Mouse (Mus musculus) splenic B cell, adult 2 months (primary cell): ENCODE data around the gene Sec22a.

Experiments
- DNase-seq: peaks from one replicate; pipeline ENCODE4 v3.0.0-alpha.2; 2011; ENCODE audit warnings: low read depth, low spot score
- H3K27me3 ChIP-seq: 2 replicates; pipeline ENCODE4 v1.6.1; 2012; ENCODE audit warnings: mild to moderate bottlenecking, low read length, moderate library complexity, mixed read lengths; ENCODE audit not compliant: control insufficient read depth, poor library complexity, insufficient read depth, severe bottlenecking
- H3K36me3 ChIP-seq: 2 replicates; pipeline ENCODE4 v1.6.1; 2012; ENCODE audit warnings: mild to moderate bottlenecking, low read length, moderate library complexity, mixed read lengths; ENCODE audit not compliant: control insufficient read depth, poor library complexity, insufficient read depth, severe bottlenecking

Sec22a gene

DNA sequence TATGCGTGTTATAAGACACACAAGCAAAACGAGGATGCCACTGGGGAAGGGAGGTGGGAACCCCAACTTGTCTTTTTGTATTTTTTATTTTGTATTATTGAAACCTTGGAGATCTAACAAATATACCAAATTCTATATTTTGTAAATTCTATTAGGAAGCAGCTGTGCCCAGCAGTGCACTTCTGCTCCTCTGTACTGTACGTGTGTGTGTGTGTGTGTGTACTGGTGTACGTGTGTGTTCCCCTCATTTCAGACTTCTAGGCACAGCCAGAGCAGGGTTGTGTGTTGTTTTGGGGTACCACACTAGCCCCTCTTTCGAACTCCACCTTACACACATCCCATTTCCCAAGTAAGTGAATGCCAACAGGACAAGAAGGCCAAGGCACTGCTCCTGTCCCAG lies 59.3 kb downstream of the Sec22a start:
- Histone ChIP-seq H3K36me3 (no peaks in the 10 kb centered on the region), H3K27me3 (no peaks in the 10 kb centered on the region)
- DNase-seq: no peak

DNA sequence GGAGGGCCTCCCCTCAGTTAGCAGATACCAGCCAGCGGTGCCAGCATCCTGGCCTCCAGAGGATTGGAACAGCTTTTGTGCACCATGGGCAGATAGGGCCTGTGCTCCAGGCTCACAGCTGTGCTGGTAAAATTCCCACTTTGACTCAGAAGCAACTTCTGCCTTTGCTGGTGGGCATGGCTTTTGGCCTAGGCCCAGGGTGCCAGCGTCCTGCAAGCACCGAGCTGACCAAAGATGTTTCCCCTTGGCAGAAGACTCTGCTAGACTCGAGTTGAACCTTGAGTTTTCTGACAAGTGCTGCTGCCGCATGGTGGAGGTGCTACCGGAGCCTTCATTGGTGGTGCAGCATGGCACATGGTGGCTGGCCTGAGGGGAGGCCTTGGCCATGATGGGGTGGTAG lies 60.0 kb downstream of the Sec22a start:
- Histone ChIP-seq H3K27me3 (no peaks in the 10 kb centered on the region), H3K36me3 (no peaks in the 10 kb centered on the region)
- no peak for DNase-seq

DNA sequence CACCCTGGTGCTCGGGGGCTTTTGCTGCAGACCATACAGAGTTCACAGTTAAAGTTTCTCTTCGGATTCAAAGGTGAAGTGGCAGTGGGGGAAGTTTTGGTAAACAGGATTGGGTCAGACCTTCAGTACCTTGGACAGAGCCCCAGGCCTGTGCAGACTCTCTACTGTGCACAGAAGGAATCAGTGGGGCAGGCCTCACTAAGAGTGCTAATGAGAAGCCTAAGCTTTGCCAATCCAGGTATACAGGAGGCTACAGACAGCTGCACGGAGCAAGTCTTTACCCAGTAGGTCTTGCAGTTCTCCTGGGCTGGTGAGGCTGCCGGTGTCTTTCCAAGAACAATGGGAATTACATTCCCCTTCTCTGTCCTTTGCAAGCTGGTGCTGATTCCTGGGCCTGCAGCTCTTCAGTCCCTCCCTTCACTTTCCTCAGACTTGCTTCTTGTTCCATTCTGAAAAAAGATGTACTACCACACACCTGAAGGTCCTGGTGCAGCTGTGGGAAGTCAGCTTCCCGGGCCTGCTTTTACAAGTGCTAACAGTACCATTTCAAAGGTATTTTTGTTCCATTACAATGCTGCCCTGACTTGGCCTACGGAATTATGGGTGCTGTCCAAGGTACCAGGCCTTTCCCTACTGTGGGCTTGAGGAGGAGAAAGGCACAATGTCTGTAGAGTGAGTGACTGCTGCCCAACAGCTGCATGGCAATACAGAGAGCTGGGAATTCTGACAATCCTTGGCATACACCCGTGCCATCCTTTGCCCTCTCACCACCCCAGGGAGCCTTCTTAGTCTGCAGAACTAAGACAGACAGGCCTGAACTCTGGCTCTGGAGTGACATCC lies 61.1 kb downstream of the Sec22a start:
- peak; percentile 7 for DNase-seq
- Histone ChIP-seq H3K36me3 (no peaks in the 10 kb centered on the region), H3K27me3 (no peaks in the 10 kb centered on the region)

DNA sequence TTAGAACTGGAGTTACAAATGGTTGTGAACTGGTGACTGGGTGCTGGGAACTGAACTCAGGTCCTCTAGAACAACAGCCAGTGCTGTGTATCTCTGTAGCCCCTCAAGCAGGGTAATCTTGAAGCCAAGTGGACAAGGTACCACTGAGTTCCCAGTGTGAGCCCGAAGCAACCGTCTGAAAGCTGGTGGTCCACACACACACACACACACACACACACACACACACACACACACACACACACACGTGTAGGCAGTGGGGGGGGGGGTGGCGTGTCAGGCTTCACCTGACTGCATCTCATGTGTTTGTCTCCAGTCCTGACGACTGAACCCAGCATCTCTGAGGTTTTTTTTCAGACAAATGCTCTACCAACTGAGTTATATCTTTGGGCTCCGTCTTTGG lies 63.6 kb downstream of the Sec22a start:
- no peaks in the 10 kb centered on the region for H3K36me3 ChIP-seq
- no peaks in the 10 kb centered on the region for H3K27me3 ChIP-seq
- no peak for DNase-seq

DNA sequence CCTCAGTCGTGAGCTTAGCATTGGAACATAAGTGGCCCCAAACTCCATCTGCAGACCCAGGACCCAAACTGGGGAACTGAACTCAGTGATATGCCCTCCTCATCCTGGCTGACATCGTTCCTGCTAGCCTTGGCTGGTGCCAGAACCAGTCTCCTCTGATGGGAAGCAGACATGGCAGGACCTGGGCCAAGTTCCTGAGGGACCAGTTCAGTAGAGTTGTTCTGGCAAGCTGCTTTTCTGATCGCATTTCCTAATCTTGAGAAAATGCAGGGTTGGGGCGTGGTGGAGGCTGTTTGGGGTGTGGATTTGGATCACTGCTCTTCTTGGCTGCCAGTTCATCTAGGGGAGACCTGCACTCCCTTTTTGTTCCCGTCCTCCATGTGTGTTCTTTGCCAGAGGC lies 65.9 kb downstream of the Sec22a start:
- no peaks in the 10 kb centered on the region for H3K27me3 ChIP-seq
- no peak for DNase-seq
- no peaks in the 10 kb centered on the region for H3K36me3 ChIP-seq

DNA sequence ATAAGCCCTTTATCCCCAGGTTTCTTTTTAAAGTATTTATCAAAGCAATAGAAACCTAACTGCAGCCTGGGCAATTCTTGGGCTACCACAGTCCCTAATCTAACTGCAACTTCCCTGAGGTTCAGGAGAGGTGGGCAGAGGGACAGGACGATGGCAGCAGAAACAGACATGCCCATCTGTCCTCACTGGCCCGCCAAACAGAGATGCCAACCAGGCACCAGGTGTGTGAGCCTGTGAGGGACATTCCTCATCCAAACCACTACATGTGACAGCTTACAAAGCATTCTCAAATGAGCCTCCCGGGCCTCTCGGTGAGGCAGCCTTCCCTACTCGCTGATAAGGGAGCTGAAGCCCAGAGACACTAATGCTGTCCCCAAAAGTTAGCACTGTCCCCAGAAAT lies 76.5 kb downstream of the Sec22a start:
- DNase-seq: no peak
- H3K27me3 ChIP-seq: no peaks in the 10 kb centered on the region
- no peaks in the 10 kb centered on the region for H3K36me3 ChIP-seq

DNA sequence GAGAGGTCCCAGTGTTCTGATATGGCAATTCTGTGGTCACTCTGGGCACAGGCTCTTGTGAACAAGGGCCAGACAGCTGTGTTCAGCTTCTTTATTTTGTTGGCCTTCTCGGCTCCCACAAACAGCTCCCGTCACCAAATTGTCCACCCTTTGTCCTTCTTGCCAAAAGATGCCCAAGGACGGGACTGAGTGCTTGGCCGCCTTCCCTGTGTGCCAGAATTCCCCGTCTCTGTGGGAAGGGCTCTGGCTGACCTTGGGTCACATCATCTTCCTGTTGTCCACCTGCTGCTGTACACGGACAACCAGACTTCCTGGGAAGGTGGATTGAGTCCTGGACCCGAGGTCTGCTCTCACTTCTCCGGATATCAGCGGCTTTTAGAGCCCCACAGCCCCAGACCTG lies 77.9 kb downstream of the Sec22a start:
- no peak for DNase-seq
- H3K36me3 ChIP-seq: no peaks in the 10 kb centered on the region
- H3K27me3 ChIP-seq: no peaks in the 10 kb centered on the region

DNA sequence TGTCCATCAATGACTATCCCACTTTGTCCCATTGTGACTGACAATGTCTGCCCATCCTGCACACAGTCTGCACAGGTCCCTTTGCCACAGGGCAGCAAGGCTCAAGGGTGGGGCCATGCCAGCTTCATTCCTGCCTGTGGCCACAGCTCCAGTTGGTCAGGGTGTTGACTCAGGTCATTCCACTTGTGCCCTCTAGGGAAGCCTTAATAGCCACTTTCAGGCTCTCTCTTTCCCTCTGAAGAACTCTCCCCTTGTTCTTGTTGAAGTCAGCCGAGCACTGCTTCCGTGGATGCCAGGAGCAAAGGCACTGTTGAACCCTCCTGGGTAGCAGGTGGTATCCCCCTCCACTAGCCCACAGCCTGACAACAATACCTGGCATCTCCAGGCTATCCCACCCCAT lies 81.3 kb downstream of the Sec22a start:
- no peak for DNase-seq
- Histone ChIP-seq H3K27me3 (no peaks in the 10 kb centered on the region), H3K36me3 (no peaks in the 10 kb centered on the region)

DNA sequence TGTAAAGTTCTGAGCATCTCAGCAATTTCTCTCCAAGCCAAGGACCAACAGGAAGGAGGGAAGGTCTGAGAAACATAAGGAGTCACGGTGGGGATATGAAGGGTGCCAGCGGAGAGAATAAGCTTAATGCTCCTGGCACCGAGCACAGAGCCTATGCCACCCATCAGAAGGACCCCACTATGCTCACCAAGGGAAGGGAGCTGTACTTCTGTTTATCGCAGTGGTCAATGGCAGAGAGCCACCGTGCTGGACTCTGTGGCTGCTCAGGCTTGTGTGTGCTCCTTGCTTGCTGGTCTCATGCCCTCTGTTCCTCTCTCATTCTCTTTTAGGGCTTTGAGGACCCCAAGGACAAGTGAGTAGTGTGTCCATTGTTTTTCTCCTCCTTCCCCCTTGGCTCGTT lies 85.6 kb downstream of the Sec22a start:
- Histone ChIP-seq H3K36me3 (no peaks in the 10 kb centered on the region), H3K27me3 (no peaks in the 10 kb centered on the region)
- no peak for DNase-seq

DNA sequence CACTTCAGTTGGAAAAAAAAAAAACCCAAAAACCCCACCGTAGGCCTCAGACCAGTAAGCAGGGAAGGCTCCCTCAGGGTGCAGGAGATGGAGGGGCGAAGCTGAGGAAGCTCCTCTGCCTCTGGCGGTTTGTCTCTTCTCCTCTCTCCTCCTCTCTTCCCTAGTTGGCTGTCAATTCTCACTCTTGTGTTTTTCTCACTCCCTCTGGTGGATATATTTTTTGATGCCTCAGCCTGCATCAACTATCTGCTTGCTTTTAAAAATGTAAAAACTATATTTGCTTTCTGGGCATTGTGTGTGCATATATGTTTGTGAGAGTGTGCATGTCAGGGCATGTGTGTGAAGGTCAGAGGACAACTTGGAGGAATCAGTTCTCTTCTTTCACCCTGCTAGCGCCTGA lies 91.3 kb downstream of the Sec22a start:
- no peak for DNase-seq
- Histone ChIP-seq H3K36me3 (no peaks in the 10 kb centered on the region), H3K27me3 (no peaks in the 10 kb centered on the region)

DNA sequence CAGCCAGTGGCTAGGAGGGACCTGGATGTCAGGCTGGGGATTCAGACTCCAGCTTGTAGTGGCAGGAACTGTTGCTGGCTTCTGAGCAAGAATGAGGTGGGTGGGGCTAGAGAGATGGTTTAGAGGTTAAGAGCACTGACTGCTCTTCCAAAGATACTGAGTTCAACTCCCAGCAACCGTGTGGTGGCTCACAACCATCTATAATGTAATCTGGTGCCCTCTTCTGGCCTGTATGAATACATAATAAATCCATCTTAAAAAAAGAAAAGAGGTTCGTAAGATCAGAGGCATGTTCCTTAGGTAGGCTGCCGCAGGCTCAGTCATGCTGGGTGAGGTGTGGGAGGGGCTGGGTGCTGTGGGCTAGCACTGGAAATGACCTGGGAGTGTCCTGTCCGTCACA lies 92.1 kb downstream of the Sec22a start:
- Histone ChIP-seq H3K36me3 (no peaks in the 10 kb centered on the region), H3K27me3 (no peaks in the 10 kb centered on the region)
- peak; percentile 3 for DNase-seq

DNA sequence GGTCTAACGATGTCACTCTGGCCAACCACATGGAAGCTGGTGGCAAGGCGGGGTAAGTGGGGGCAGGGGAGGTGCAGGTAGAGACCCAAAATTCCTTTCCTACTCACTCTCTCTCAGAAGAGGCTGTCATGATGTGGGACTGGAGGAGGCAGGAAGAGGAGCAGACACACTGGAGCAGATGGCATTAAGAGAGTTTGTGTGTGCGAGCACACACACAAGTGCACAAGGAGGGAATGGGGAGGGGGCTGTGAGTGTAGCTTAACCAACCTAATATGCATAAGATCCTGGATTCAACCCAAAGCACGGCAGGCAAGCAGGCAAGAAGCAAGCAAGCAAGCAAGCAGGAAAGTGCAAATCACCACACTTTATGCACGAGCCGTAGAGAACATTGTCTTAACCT lies 92.8 kb downstream of the Sec22a start:
- DNase-seq: no peak
- Histone ChIP-seq H3K27me3 (no peaks in the 10 kb centered on the region), H3K36me3 (no peaks in the 10 kb centered on the region)

DNA sequence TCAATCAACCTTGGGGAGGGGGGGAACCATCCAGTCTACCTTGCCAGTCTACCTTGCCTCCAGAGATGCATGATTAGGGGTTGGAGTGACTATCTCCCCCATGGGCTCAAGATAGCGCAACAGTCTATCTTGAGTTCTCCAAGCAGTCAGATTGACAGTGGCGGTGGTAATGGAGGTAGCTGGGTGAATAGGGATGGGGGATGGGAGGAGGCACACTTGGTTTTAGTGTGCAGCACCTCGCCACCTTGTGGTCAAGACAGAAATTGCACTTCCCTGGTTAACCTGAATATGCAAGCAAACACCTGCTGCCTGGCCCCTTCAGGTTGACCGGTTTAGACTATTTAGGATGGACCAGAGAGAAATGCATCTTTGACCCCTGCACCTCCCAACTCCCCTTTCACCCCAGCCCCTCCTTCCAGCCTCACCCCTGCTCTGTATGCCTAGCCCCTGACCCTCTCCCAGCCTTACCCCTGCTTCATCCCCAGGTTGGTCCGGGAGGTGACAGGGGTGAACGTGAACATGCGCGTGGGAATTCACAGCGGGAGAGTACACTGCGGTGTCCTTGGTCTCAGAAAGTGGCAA lies 93.3 kb downstream of the Sec22a start:
- peak; percentile 82 for DNase-seq
- H3K27me3 ChIP-seq: no peaks in the 10 kb centered on the region
- no peaks in the 10 kb centered on the region for H3K36me3 ChIP-seq
